Mouse (Mus musculus) layer of hippocampus, adult 9-11 months (tissue): ENCODE measurements around the gene Ccdc120.
"Not testable (repeated sequence)": the region's sequence is repeated elsewhere in the genome, so short reads cannot be mapped to it uniquely, and the experiment has no call there.

Source experiments
- DNase-seq: peaks from one replicate; pipeline ENCODE4 v3.0.0; 2022

Ccdc120 gene

DNA sequence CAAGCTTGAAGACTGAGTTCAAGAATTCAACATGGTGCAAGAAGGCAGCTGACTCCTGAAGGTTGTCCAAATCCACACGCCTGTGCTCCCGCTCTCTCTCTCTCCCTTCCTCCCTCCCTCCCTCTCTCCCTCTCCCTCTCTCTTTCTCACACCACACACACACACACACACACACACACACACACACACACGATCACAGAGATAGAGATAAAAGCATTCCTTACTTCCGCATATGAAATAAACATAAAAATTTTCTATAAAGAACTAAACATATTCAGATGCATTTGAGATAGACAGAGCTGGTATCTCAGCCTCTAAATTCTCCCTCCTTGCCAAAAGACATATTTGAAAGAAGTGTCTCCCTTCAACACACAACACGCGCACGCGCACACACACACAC lies 5.3 kb downstream of the Ccdc120 start:
- no peak for DNase-seq

DNA sequence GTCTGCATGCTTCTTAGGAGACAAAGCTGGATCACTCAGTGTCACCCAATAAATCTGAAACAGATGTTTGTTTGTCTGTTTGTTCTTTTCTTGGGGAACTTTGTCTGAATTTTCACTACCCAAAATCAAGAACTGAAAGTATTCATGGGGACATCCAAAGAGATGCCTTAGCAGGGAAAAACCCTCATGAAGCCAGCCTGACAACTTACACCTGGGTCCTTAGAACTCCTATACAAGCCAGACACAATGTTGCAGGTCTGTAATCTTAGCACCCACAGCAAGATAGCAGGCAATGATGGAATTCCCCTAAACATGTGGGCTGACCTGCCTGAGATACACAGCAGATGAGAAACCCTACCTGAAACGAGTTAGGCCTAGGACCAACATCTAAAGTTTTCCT lies 5.8 kb downstream of the Ccdc120 start:
- no peak for DNase-seq

DNA sequence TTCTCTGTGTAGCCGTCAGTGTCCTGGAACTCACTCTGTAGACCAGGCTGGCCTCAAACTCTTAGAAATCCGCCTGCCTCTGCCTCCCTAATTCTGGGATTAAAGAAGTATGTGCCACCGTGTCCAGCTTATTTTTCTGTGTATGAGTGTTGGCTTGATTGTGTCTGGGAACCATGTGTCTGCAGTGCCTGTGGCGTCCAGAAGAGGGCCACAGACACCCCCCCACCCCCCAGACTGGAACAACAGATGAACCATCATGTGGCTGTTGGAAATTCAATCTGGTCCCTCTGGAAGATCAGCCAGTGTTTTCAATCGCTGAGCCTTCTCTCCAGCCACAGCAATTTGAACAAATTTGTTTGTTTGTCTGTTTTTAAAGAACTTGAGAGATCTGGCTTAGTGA lies 7.2 kb downstream of the Ccdc120 start:
- DNase-seq: no peak

GRCm38 (mm10) chrX:7741103-7741502 lies 9.6 kb downstream of the Ccdc120 start:
- no peak for DNase-seq

- no peak for DNase-seq
Measured at GRCm38 (mm10) chrX:7740082-7740819, 10.5 kb downstream of the Ccdc120 start.

DNA sequence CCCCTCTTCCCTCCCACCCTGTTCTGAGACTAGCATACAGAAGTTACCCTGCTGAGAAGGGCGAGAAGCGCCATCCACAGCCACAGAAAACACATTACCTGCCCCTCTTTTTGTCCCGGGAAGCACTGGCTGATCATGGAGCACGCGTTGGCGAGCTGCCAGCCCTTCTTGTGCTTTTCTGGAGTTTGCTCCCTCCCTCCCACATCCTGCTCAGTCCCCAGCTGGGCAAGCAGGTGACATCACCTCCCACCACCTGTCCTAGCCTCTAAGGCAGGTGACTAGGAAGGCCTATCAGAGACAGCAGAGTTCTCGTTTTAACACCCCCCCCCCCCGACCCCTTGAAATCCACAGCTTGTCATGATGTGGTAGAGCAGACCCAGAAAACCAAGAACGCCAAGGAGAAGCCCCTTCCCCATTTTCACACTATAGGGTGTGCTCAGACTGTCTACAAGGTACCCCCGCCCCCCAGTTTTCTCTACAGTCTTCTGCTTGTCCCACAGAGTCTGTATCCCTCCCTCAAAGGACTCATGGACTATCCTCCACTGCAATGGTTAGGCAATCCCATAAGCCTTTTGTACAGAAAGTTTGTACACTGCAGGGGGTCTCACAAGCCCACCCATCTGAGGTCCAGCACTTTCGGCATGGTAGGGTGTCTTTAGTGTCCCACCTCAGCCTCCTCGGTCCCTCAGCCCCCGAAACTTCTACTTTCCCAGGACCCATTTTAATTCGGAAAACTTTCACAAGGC lies 11.2 kb downstream of the Ccdc120 start:
- DNase-seq: no peak

DNA sequence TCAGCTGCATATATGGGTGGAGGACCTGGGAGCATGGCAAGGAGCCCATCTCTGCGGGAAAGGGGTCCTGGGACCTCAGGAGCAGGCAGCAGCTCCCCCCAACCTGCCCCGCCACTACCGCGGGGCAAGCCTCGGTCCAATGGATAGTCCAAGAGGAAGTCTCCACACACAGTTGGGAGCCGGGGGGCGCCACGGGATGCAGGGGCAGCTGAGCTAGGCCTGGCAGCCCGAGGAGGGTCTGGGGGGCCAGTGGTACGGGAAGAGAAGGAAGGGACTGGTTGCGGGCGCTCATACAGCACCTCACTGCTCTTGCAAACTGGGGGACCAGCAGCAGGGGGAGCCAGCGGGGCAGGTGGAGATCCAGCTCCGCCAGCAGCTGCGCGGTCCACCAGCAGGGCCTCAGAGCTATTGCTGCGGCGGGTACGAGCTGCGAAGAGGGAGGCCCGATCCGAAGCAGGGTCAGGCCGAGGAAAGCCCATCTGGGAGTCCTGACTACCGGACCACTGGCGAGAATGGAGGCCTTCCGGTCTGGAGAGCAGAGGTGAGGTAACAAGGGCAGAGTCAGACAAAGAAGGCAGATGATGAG lies 17.0 kb downstream of the Ccdc120 start:
- peak; percentile 54 for DNase-seq

DNA sequence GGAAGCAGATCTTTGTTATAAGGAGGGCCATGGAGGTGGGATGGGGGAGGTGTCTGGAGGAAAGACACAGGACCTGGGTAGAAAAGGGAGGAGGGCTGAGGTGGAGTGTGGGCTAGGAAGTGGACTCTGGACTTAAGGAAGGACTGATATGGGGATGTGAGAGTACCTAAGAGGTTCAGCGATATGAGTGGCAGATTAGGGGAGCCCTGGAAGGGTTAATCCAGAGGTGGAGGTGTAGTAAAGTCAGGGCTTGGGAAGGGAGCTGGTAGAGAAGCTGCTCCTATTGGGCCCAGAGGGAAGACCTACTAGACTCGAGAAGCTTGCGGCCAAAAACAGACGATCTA lies 21.8 kb downstream of the Ccdc120 start:
- no peak for DNase-seq

DNA sequence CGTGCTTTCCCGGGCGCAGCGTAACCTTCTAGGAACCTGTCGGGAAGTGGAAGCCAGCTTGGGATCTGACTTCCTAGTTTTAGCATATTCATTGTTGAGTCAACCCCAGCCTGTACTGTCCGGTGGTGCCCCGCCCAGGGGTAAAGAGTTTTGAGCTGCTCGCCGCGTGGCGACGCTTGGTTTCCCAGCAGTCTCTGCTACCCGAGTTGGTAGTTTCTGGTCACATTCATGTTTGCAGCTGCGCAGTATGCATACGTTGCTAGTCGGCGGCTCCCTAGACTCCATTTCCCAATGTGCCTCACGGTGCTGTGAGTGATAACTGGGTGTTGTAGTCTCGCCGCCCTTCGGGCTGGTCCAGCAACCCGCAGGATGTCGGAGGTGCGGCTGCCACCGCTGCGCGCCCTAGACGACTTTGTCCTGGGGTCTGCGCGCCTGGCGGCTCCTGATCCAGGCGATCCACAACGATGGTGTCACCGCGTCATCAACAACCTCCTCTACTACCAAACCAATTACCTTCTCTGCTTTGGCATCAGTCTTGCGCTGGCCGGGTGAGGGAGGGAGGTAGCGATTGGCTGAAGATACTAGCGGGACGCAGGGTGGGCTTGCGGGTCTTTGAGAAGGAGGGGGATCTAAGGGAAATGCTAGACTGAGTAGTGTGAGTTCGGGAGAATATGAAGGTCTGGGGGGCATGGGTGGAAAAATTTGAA lies 22.3 kb downstream of the Ccdc120 start, which contains the start of gene Praf2:
TSS of gene Praf2 (plus strand) at position 225 of the 707 bp plus-strand sequence.
- peak; percentile 89 for DNase-seq

DNA sequence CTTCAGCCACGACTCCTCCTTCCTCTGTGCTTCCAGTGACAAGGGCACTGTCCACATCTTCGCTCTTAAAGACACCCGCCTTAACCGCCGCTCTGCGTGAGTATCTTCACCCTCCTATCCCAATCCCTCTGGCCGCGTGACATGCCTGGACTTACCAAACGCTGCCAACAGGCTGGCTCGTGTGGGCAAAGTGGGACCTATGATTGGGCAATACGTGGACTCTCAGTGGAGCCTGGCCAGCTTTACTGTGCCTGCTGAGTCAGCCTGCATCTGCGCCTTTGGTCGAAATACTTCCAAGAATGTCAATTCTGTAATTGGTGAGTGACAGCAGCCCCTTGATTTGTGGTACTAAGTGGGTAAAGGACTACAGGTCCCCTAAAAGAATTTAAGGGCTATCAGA lies 23.5 kb downstream of the Ccdc120 start:
- DNase-seq: no peak

GRCm38 (mm10) chrX:7725841-7726240 lies 24.9 kb downstream of the Ccdc120 start:
- DNase-seq: no peak

DNA sequence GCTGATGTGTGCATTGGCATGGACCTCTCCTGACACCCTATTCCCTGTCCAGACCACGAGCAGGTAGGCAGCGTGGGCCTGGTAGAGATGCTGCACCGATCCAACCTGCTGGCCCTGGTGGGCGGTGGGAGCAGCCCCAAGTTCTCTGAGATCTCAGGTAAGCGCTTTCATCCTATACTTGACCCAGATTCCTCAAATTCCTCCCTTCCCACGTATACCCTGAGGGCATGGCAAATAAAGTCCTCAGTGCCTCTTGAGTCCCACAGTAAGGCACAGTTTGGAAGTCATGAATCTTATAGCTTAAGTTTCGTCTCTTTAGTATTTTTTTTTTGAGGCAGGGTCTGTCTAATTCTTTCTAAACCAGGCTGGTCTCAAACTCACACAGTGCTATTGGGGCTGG lies 26.6 kb downstream of the Ccdc120 start:
- DNase-seq: no peak

DNA sequence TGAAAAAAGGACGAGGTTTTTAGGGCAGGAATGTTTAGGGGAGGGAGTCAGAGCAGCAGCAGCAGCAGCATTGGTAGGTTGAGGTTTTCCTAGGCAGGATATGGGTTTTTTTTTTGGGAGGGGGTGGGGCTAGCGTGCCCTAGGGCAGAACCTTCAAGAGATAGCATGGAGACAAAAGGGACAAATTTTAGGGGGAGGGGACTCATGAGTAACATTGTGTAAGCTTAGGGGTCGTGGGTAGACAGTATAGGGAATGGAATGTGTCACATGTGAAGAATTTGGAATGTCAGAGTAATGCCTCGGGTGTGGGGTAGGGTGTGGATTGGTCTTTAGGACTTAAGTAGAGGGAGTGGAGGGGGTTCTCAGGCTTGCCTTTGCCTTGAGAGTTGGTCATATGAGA lies 28.0 kb downstream of the Ccdc120 start:
- DNase-seq: no peak

GRCm38 (mm10) chrX:7722282-7722611 lies 28.5 kb downstream of the Ccdc120 start:
- no peak for DNase-seq

GRCm38 (mm10) chrX:7721514-7722281 lies 29.0 kb downstream of the Ccdc120 start, which contains the start of gene Gm45208:
TSS of gene Gm45208 (plus strand) at chrX:7722245.
- peak; percentile 72 for DNase-seq

DNA sequence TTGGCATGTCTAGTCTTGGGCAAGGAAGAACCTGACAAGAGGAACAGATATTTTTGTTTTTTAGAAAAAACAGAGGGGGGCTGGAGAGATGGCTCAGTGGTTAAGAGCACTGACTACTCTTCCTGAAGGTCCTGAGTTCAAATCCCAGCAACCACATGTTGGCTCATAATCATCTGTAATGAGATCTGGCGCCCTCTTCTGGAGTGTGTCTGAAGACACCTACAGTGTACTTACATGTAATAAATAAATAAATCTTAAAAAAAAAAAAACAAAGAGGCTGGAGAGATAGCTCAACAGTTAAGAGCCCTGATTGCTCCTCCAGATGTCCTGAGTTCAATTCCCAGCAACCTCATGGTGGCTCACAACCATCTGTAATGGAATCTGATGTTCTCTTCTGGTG lies 34.6 kb downstream of the Ccdc120 start:
- DNase-seq: not testable (repeated sequence)

DNA sequence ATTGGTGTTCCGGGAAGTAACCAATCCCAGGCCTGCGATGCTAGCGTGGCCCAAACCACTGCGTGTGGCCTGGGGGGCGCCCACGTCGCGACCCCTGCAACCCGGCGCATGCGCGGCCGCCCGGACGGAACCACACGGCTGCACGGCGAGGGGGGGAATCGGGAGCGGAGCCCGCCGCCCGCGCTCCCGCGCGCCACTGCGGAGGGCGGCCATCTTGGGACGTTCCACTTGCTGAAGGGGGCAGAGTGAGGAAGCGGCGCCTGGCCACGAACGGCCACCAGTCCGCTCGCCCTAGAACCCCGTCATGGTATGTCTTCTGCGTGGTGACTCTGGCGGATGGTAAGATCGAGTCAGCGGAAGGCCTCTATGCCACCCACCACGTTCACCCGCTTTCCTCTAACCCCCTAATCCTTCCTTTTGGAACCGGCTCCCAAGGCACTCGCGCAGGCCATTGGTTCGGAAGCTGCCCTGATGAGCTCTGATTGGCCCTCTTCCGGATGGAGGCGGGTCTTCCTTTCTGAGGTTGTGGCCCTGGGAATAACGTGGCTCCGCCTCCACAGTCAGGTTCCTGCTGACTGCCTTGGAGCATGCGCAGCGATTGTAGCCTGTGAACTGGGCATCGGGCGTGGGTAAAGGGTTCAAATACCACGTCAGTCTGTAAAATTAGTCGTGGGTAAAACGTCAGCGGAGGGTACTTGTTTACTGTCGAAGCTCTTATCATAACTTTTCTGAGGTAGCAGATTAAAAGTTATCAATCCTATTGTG lies 36.4 kb downstream of the Ccdc120 start, which contains the start of gene Wdr45:
TSS of gene Wdr45 (plus strand) at position 199 of the 765 bp plus-strand sequence.
- peak; percentile 98 for DNase-seq

DNA sequence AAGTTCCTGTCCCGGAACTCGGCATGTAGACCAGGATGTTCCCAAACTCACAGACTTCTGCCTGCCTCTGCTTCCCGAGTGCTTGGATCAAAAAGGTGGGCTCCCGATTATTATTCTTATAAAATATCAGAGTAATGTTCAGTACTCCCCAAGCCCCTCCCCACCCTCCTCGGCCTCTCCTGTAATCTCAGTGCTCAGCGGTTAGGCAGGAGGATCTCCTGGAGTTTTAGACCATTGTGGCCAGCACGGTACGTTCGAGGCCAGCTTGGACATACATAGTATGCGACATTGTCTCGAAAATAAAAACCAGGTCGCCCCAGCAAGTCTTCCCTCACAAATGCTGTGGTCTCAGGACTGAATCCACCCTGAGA lies 37.0 kb downstream of the Ccdc120 start:
- not testable (repeated sequence) for DNase-seq

GRCm38 (mm10) chrX:7696954-7697381 lies 53.7 kb downstream of the Ccdc120 start, which contains the start of gene Gpkow:
TSS of gene Gpkow (plus strand) at chrX:7697131.
- peak; percentile 91 for DNase-seq

- no peak for DNase-seq
Measured at GRCm38 (mm10) chrX:7696520-7696919, 54.2 kb downstream of the Ccdc120 start.

DNA sequence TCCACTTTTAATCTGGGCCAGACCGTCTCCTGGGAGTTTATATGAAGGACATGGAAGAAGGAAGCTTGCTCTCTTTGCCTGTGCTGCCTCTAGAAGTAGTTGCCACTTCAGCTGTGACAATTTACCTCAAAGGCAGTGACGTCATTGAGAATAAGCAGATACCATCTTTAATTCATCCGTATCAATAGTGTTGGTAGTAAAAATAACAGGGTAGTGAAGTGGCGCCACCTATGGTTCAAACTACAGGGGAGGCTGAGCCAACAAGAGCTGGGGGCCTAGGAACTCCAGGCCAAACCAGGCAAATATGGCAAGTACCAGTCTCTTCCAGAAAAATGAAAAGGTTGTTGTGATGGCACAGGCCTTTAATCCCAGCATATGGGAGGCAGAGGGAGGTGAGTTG lies 57.8 kb downstream of the Ccdc120 start:
- DNase-seq: no peak

GRCm38 (mm10) chrX:7690486-7690885 lies 60.2 kb downstream of the Ccdc120 start:
- DNase-seq: no peak
